Mouse (Mus musculus) adrenal gland, postnatal 14 days (tissue): ENCODE data around the gene Apobr. TPM values are rescaled to one million over a fixed set of nuclear protein-coding genes. Genes with fewer than 3 reads are reported as not detected.

Experiments
- microRNA-seq, 2 experiments: library from miRNA; unstranded; fragments of <30 nt; microRNA quantifications; one replicate each; pipeline ENCODE4 v1.2.0; 2021
- total RNA-seq: library from RNA; stranded (reverse); gene quantifications from 2 replicates; pipeline ENCODE4 v1.2.3, GENCODE M21; 2021

The Apobr gene
- total RNA-seq, 1 experiment from 2014 or later: 3.5 TPM

Small RNA genes lying within 50 kb of the gene (microRNA-seq; reads per million reads assigned to microRNA genes)
- 1.3 to 2.3 reads per million in 2 experiments for gene Mir7059

Other genes with a start within 250 kb of the Apobr start
- 1.1 and 14.1 TPM in 2 replicates for gene Lat, start 215.4 kb upstream of the Apobr start, total RNA-seq
- gene Spns1, start 207.5 kb upstream of the Apobr start, total RNA-seq: 38.7 and 45.0 TPM in 2 replicates
- gene Nfatc2ip, start 188.2 kb upstream of the Apobr start, total RNA-seq: 7.1 and 8.4 TPM in 2 replicates
- 2.7 and 19.9 TPM in 2 replicates for gene Cd19, start 170.1 kb upstream of the Apobr start, total RNA-seq
- gene Rabep2, start 156.2 kb upstream of the Apobr start, total RNA-seq: 35.7 and 45.2 TPM in 2 replicates
- gene Atp2a1, start 121.8 kb upstream of the Apobr start, total RNA-seq: 0.33 and 0.68 TPM in 2 replicates
- gene Sh2b1, start 109.5 kb upstream of the Apobr start, total RNA-seq: 52.3 and 56.4 TPM in 2 replicates
- 221 and 223 TPM in 2 replicates for gene Tufm, start 97.6 kb upstream of the Apobr start, total RNA-seq
- gene Atxn2l, start 81.5 kb upstream of the Apobr start, total RNA-seq: 90.3 and 96.7 TPM in 2 replicates
- gene Eif3c, start 18.5 kb upstream of the Apobr start, total RNA-seq: 241 and 262 TPM in 2 replicates
- 25.3 and 31.1 TPM in 2 replicates for gene Cln3, start 875 bp downstream of the Apobr start, total RNA-seq
- gene Il27, start 10.0 kb downstream of the Apobr start, total RNA-seq: not detected in 2 replicates
- gene Nupr1, start 45.9 kb downstream of the Apobr start, total RNA-seq: 16.2 and 21.5 TPM in 2 replicates
- 38.3 and 48.0 TPM in 2 replicates for gene Sgf29, start 64.4 kb downstream of the Apobr start, total RNA-seq
- 81.6 and 83.8 TPM in 2 replicates for gene Sult1a1, start 91.5 kb downstream of the Apobr start, total RNA-seq
- gene Bola2, start 110.5 kb downstream of the Apobr start, total RNA-seq: 74.9 and 82.9 TPM in 2 replicates
- 10.7 and 18.6 TPM in 2 replicates for gene Slx1b, start 110.8 kb downstream of the Apobr start, total RNA-seq
- gene Coro1a, start 122.8 kb downstream of the Apobr start, total RNA-seq: 12.0 and 78.1 TPM in 2 replicates
- gene Mapk3, start 174.7 kb downstream of the Apobr start, total RNA-seq: 128 and 136 TPM in 2 replicates
- 3.8 and 5.6 TPM in 2 replicates for gene Gdpd3, start 181.4 kb downstream of the Apobr start, total RNA-seq
- gene Ypel3, start 192.0 kb downstream of the Apobr start, total RNA-seq: 129 and 173 TPM in 2 replicates
- 1.2 and 1.5 TPM in 2 replicates for gene Tbx6, start 196.5 kb downstream of the Apobr start, total RNA-seq
- gene Ppp4c, start 207.6 kb downstream of the Apobr start, total RNA-seq: 94.7 and 109 TPM in 2 replicates
- 32.1 and 32.5 TPM in 2 replicates for gene Fam57b, start 212.7 kb downstream of the Apobr start, total RNA-seq
- gene 4930451I11Rik, start 246.7 kb downstream of the Apobr start, total RNA-seq: not detected in 2 replicates